Mouse (Mus musculus) hindbrain, postnatal 0 days (tissue): ENCODE data around the gene Eno4. TPM values are rescaled to one million over a fixed set of nuclear protein-coding genes. Genes with fewer than 3 reads are reported as not detected.

ENCODE experiments used
- ATAC-seq: fragments of 200-750 bp; cut with Nextera tagmentation; 2 replicates; pipeline ENCODE4 v1.8.0; 2017; ENCODE audit warnings: mild to moderate bottlenecking, moderate TSS enrichment, moderate library complexity
- DNase-seq: peaks from one replicate; pipeline ENCODE4 v3.0.0-alpha.2; 2015; ENCODE audit warnings: low spot score
- H3K27ac ChIP-seq: fragments of 300-500 bp; sonication (generic); 2 replicates; pipeline ENCODE4 v1.5.1; 2014; ENCODE audit warnings: mild to moderate bottlenecking
- H3K27me3 ChIP-seq: fragments of 300-500 bp; sonication (generic); 2 replicates; pipeline ENCODE4 v1.6.1; 2014; ENCODE audit warnings: low read length, mixed read lengths; ENCODE audit not compliant: insufficient read depth
- H3K36me3 ChIP-seq: fragments of 300-500 bp; sonication (generic); 2 replicates; pipeline ENCODE4 v1.6.1; 2014; ENCODE audit warnings: low read length, mixed read lengths; ENCODE audit not compliant: insufficient read depth
- H3K4me1 ChIP-seq: fragments of 300-500 bp; sonication (generic); 2 replicates; pipeline ENCODE4 v1.6.1; 2014; ENCODE audit warnings: antibody characterized with exemption, low read length, mixed read lengths; ENCODE audit not compliant: insufficient read depth
- H3K4me2 ChIP-seq: fragments of 300-500 bp; sonication (generic); 2 replicates; pipeline ENCODE4 v1.6.1; 2014; ENCODE audit warnings: low read depth, mild to moderate bottlenecking, low read length, moderate library complexity, mixed read lengths
- H3K4me3 ChIP-seq: fragments of 300-500 bp; sonication (generic); 2 replicates; pipeline ENCODE4 v1.5.1; 2014; ENCODE audit warnings: low read length
- H3K9ac ChIP-seq: fragments of 300-500 bp; sonication (generic); replicated peaks from 2 replicates; pipeline ENCODE4 v1.6.1; 2014; ENCODE audit warnings: mild to moderate bottlenecking, low read length, moderate library complexity, mixed read lengths
- H3K9me3 ChIP-seq: fragments of 300-500 bp; sonication (generic); 2 replicates; pipeline ENCODE4 v1.6.1; 2016; ENCODE audit warnings: low read length, mixed read lengths
- CTCF ChIP-seq: IDR thresholded peaks from 2 replicates; pipeline ENCODE4 v1.5.1; 2016; ENCODE audit warnings: antibody characterized with exemption, control low read depth, low read depth
- WGBS: fragments of 180-500 bp; shearing (Covaris S2); extraction: QIAGEN DNeasy Blood & Tissue Kit; methylation state at CpG from one replicate; pipeline ENCODE4 v1.1.7; 2014; 5-methylcytosine and 5-hydroxymethylcytosine counted together
- polyA plus RNA-seq: library from polyadenylated mRNA; unstranded; fragments of >200 nt; fragmentation: Nextera tagmentation; extraction: Ambion mirVana; gene quantifications from 2 replicates; pipeline ENCODE4 v1.2.1, GENCODE M21; 2015
- total RNA-seq: library from RNA; depleted of rRNA; stranded (reverse); fragments of >200 nt; gene quantifications from 2 replicates; pipeline ENCODE4 v1.2.3, GENCODE M21; 2014

Eno4 gene
- total and polyA plus RNA-seq, 2 experiments from 2014 or later: 1.5 TPM

DNA sequence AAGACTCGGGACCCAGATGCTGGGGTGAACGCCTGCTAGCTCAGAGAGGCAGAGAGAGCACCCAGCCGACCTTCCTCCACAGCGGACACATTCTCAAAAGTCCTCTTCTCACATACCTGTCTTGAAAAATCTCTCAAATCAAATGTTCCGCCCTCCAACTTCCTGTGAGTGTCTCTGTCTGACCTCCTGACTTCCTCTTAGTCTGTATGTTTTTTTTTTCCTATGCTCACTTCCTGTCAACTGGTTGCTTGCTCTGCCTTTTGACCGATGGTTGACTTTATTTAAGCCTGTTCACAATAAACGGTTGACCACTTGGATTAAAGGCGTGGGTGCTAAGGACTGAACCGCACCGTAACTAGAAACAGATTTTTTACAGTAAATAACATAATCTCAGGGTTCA lies 35.2 kb upstream of the Eno4 start:
- H3K4me3 ChIP-seq: no peak overlapping the region
- H3K9ac ChIP-seq: no peak overlapping the region
- H3K9me3 ChIP-seq: no peaks in the 10 kb centered on the region
- H3K27ac ChIP-seq: no peak overlapping the region
- H3K4me2 ChIP-seq: no peak overlapping the region
- H3K36me3 ChIP-seq: no peaks in the 10 kb centered on the region
- WGBS: 86% methylated on average over 10 of the region's 10 CpGs
- ATAC-seq (no peak), DNase-seq (no peak)
- no peaks in the 10 kb centered on the region; the same call in 1 of the 2 replicates for H3K27me3 ChIP-seq
- H3K4me1 ChIP-seq: no peaks in the 10 kb centered on the region
- no peak for TF ChIP-seq CTCF

DNA sequence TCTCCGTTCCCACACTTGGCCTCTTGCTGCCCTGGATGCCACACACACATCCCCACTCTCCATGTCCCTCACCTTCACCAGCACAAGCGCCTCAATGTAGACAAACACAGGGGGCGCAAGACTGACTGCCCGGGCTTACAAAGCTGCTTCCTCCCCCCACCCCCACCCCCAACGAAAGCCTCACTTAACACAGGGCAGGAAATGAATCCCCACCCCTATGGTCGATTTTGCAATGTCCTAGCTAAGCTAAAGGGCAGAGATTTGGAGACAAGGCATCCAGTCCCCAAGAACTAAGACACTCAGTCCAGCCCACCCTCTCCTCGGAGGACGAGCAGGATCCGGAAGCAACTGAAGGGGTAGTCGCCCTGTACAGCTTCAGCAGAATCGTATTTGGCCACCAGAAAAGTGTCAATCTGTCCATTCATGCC lies 32.3 kb upstream of the Eno4 start:
- ATAC-seq: peak; percentile 65

DNA sequence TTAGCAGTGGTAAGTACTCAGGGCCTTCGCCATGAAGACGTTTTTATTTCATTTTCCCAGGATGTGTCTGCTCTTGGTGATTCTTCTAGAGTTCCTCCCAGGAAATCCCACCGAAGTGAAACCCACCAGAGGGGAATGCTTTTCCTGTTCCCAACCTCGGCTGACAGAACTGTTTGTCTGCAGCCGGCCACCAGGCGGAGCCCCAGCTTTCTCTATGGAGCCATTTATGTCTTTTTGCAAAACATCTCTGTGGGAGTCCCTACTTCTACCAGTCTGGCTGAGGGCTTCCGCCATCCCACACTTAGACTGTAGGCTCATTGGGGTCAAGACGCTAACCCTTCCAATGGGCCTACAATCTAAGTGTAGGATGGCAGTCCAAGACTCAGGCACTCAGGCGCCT lies 31.8 kb upstream of the Eno4 start:
- Histone ChIP-seq H3K27me3 (no peaks in the 10 kb centered on the region), H3K9ac (no peak overlapping the region; the same call in 1 of the 2 replicates), H3K9me3 (no peaks in the 10 kb centered on the region)

More for the DNA sequence above, 32.3 kb upstream of the Eno4 start:
- Histone ChIP-seq H3K36me3 (no peaks in the 10 kb centered on the region), H3K4me1 (no peaks in the 10 kb centered on the region), H3K27ac (no peak overlapping the region), H3K4me3 (peak overlapping the region; percentile 25), H3K27me3 (no peaks in the 10 kb centered on the region), H3K9ac (no peak overlapping the region; the same call in 1 of the 2 replicates), H3K4me2 (peak overlapping the region; percentile 52), H3K9me3 (no peaks in the 10 kb centered on the region)
- TF ChIP-seq CTCF: peak; percentile 53
- DNase-seq: peak; percentile 46
- WGBS: 5% methylated on average over 11 of the region's 11 CpGs

DNA sequence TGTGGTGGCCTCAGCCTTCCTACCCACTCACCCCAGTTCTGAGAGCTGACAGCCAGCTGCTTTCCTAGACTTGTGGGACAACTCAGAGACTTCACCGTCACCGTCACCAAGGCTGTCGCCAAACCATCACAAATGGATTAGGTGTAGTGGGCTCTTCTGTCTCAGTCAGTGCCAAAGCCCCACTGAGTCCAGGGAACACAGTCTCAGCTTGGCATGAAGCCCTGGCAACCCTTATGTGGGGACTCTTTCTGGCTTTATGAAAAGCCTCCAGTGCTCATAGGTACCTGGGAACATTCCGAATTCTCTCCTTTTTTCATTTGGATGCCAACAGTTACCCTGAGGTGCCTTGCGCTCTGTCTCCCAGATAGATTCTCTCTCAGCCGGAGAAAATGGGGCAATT lies 29.9 kb upstream of the Eno4 start:
- TF ChIP-seq CTCF: no peak
- DNase-seq (no peak), ATAC-seq (no peak)
- Histone ChIP-seq H3K27me3 (no peaks in the 10 kb centered on the region), H3K9me3 (no peaks in the 10 kb centered on the region), H3K27ac (no peak overlapping the region), H3K36me3 (no peaks in the 10 kb centered on the region), H3K4me3 (no peak overlapping the region), H3K9ac (no peak overlapping the region), H3K4me2 (no peak overlapping the region), H3K4me1 (no peaks in the 10 kb centered on the region)
- WGBS: 71% methylated on average over 6 of the region's 6 CpGs

More for the DNA sequence above, 31.8 kb upstream of the Eno4 start:
- ATAC-seq (peak; percentile 69), DNase-seq (peak; percentile 91)
- no peak overlapping the region for H3K27ac ChIP-seq
- H3K4me1 ChIP-seq: no peaks in the 10 kb centered on the region
- peak; percentile 86 for TF ChIP-seq CTCF
- WGBS: 10% methylated on average over 9 of the region's 9 CpGs
- H3K36me3 ChIP-seq: no peaks in the 10 kb centered on the region
- peak overlapping the region; percentile 25 for H3K4me3 ChIP-seq
- H3K4me2 ChIP-seq: peak overlapping the region; percentile 52

DNA sequence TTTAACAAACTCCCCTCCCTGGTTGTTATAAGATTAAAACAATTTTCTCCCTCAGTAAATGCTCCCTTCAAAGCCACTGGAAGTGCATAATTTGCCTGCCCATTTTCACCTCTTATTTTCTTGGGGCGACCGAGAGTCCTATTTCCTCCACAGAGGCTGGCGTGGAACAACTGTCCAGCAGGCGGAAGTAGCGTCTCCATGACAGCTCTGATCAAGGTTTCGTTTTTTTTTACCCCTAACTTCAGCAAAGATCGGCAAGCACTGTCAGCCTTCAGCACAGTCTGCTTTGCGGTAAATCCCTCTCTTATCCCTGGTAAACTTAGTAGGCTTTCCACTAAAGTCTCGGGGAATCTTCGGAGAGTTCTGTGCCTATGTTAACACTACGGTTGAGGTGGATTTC lies 24.6 kb upstream of the Eno4 start:
- Histone ChIP-seq H3K4me1 (no peaks in the 10 kb centered on the region), H3K27me3 (peaks cover 9% of the 10 kb centered on the region; the same call in 1 of the 2 replicates), H3K9ac (no peak overlapping the region), H3K27ac (no peak overlapping the region), H3K4me2 (peak overlapping the region; percentile 41; the same call in 1 of the 2 replicates), H3K9me3 (no peaks in the 10 kb centered on the region), H3K36me3 (no peaks in the 10 kb centered on the region), H3K4me3 (0 out of 2 replicates have a peak overlapping the region, but pooled peaks have one; percentile 6)
- TF ChIP-seq CTCF: peak; percentile 49
- 16% methylated on average over 11 of the region's 11 CpGs for WGBS
- peak; percentile 34 for DNase-seq
- no peak for ATAC-seq

DNA sequence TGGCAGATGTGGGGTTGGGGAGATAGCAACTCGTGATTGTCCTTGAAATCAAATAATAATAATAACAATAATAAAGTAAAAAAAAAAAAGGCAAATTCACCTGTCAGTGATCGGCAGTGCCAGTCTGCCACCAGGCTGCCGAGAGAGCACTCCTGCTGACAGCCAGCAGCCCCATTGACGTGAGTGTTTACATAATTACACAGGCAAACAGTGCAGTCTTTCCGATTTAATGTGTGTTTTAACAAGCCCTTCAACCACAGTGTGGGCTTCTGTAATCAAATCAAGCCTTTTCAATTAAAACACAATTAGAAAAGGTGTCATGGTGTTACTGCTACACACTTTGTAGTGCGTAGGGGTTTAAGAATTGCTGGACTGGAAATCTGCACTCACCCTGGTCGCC lies 24.1 kb upstream of the Eno4 start:
- H3K4me2 ChIP-seq: peak overlapping the region; percentile 41; the same call in 1 of the 2 replicates
- no peaks in the 10 kb centered on the region for H3K9me3 ChIP-seq
- no peaks in the 10 kb centered on the region for H3K4me1 ChIP-seq
- peaks cover 9% of the 10 kb centered on the region; the same call in 1 of the 2 replicates for H3K27me3 ChIP-seq
- H3K4me3 ChIP-seq: no peak overlapping the region
- DNase-seq (no peak), ATAC-seq (no peak)
- no peak overlapping the region for H3K27ac ChIP-seq
- no peaks in the 10 kb centered on the region for H3K36me3 ChIP-seq
- no peak for TF ChIP-seq CTCF
- 23% methylated on average over 7 of the region's 7 CpGs for WGBS
- H3K9ac ChIP-seq: no peak overlapping the region

DNA sequence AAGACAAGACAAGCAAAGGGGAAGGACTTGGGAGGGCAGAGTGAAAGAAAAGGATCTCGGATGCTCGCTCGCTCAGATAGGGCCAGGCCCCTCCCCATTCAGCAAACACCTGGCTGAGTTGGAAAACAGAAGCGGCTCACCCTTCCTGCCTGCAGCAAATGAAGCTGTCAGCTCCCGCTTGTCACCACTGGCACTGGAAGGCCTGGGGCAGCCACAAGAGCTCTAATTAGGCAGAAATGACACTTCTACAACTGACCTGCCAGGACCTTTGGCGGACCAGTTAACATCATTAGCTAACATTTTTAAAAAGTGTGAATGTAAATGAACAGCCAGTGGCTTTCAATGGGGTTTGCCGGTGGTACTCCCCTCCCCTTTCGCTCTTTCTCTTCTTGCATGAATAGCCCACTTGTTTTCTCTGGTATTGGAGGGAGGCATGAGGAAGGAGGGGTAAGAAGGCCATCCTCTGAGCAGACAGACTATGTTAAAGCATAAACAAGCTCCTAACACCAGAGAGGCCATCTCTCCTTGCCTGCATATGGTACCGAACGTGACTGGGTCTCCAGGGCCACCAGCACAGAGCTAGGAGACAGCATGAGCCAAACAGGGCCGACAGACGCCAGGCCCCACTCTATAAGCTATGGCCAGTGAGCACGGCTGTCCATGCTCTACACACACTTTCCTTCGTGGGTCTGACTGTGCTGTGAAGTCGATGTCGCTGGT lies 12.0 kb upstream of the Eno4 start:
- Histone ChIP-seq H3K36me3 (no peaks in the 10 kb centered on the region), H3K27ac (no peak overlapping the region), H3K4me1 (no peaks in the 10 kb centered on the region), H3K4me2 (0 out of 2 replicates have a peak overlapping the region, but pooled peaks have one; percentile 16), H3K4me3 (no peak overlapping the region), H3K9ac (no peak overlapping the region), H3K9me3 (no peaks in the 10 kb centered on the region), H3K27me3 (peaks cover 40% of the 10 kb centered on the region)
- WGBS: 20% methylated on average over 16 of the region's 16 CpGs
- ATAC-seq (peak; percentile 71), DNase-seq (no peak)
- TF ChIP-seq CTCF: no peak
